Mouse (Mus musculus) thymus, adult 18-20 months (tissue): ENCODE measurements around the gene Zfp110.

Experiments used
- DNase-seq, 2 experiments: peaks; one replicate each; pipeline ENCODE4 v3.0.0; 2022; ENCODE audit warnings: mixed read lengths in 2 of 2

Gene Zfp110

GRCm38 (mm10) chr7:12897655-12898410, 63.3 kb downstream of the Zfp110 start, which contains the start of gene Zscan22:
Gene Zscan22, plus strand, starts transcription at chr7:12897815.
- DNase-seq, result peak; percentile 73 to 81
